Mouse (Mus musculus) granulocyte monocyte progenitor cell, adult 5-6 weeks (primary cell): ENCODE measurements around the gene Clic4. TPM values are rescaled to one million over a fixed set of nuclear protein-coding genes. Genes with fewer than 3 reads are reported as not detected.
A peak's percentile ranks its signal among the peaks of the same experiment; 100 is the strongest.
"Not testable (repeated sequence)": the region's sequence is repeated elsewhere in the genome, so short reads cannot be mapped to it uniquely, and the experiment has no call there.

ENCODE experiments used
- ATAC-seq: replicated peaks from 2 replicates; pipeline ENCODE4 v1.8.0; 2016; ENCODE audit warnings: mild to moderate bottlenecking, moderate TSS enrichment, inconsistent platforms; ENCODE audit not compliant: poor library complexity, severe bottlenecking
- total RNA-seq, 2 experiments: library from RNA; stranded (forward) in 1 of 2; stranded (reverse) in 1 of 2; fragments of 200-712, 200-1000 nt in 1 of 2; fragments of >200 nt in 1 of 2; fragmentation: Nextera tagmentation in 1 of 2; gene quantifications; 2 replicates each; pipeline ENCODE4 v1.2.3; 2014 to 2017

Clic4 gene
- total RNA-seq, 2 experiments from 2014 or later = 25.8 to 28.2 TPM

DNA sequence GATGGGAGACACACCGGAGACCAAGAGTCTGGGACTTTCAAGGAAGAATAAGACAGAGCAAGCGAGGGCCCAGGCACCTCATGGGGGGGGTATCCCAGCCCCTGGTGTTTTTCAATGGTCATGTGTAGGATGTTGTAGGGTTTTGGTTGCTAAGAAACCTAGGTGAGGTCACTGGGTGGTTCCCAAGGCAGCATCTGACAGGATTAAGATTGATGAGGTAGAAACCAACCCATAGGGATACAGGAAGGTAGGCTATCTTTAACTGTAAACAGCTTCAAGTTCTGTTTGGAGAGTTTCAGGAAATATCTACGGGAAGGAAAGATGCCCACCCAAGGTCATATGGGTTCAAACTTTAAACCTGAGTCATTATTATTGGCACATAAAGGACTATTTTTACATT is 21.2 kb upstream of the Clic4 start:
- no peak for ATAC-seq

DNA sequence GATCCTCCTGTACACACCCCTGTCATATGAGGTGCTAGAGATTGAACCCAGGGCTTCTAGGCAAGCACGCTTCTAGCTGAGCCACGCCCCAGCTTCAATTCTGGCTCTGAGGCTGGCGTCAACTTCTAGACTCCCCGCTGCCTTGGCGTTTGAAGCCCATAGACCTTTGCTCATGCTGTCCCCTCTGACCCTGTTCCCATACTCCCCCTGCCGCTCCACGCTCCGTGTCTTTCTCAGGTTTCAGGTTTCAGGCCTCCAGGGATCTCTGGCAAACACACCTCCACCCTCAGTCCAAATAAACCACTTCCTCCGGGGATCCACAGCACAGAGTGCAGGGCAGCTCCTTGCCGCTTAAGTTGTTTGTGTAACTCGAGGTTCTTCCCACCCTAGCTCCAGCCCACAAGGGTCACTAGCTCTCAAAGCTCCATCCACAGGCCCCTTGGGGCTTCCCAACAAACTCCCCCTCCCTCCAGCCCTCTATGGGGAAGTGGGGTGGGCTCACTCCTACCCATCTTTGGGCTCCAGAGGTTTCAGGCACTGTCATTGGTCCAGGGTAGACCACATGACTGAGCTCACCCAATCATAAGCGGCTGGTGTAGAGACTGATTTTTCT is 20.0 kb upstream of the Clic4 start:
- peak; percentile 82 for ATAC-seq

DNA sequence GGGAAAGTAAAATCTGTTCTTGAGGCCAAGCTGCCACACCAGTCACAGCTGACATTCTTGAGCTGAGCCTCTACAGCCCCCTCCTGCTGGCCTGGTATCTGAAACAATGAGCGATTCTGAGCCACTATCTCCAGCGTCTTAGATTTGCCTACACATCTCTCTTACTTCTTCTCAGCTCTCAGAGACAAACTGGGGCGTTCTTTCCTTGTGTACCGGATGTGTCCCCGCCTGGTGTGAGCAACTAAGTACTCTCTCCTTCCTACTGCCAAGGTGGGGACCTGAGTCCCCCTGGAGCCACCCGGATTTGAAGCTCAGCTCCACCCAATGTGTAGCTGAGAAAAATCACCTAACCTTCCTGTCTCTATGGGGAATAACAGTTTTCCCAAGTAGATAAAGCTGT is 19.2 kb upstream of the Clic4 start:
- ATAC-seq = no peak

DNA sequence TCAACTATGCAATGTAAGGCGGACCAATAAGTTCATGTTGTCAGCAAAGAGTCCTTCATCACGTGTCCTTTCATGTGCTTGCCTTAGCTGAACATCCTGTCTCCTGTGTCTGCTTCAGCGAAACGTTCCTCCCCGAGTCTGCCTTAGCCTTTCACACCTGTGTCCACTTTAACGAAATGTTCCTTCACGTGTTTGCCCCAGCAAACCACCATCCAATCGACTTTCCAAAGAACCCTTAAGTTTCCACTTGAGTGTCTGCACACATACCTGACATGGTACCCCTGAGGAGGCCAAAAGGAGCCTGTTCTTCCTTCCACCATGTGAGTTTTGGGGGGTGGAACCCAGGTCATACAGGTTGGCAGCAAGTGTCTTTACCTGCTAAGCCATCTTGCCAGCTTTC is 18.6 kb upstream of the Clic4 start:
- ATAC-seq = no peak

DNA sequence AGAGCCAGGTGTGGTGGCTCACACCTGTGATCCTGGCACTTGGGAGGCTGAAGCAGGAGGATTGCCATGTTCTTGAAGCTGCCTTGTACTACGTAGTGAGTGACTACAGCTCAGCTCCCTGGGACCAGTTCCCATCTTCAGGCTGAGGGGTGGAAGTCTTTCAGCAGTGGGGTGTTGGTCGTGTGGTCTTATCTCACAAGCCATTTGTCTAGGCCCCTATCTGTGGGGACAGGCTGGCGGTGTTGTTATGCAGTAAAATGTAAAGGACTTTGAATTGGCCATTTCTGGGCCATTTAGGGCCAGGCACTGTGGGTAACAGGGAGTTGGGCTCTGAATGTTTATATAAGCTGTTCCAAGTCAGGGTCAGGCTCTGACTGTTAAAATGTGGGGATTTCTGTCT is 15.4 kb upstream of the Clic4 start:
- ATAC-seq = no peak

DNA sequence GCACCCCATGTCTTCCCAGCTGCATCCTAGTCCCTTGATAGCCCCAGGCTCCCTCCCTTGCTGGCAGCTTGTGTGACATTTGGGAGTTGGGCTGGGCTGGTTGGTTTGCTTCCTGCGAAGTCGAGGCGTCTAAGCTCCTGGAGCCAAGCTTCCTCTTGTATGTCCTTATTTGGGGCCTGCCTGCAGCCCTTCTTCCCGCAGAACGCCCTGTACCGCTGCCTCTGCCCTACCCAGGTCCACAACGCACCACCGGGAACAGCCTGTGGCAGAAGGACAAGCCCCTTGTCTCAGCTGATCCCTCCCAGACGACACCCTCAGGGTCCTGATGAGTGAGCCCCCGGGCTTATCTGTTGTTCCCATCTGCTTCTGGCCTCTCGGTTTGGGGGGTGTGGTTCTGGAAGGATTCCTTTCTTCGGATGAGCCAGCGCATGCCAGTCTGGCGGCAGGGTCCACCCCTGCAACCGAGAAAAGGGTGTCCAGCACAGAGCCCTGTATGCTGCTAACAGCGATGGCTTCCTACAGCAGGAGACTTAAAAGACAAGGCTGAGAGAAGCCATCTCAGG is 14.3 kb upstream of the Clic4 start:
- ATAC-seq = peak; percentile 68

DNA sequence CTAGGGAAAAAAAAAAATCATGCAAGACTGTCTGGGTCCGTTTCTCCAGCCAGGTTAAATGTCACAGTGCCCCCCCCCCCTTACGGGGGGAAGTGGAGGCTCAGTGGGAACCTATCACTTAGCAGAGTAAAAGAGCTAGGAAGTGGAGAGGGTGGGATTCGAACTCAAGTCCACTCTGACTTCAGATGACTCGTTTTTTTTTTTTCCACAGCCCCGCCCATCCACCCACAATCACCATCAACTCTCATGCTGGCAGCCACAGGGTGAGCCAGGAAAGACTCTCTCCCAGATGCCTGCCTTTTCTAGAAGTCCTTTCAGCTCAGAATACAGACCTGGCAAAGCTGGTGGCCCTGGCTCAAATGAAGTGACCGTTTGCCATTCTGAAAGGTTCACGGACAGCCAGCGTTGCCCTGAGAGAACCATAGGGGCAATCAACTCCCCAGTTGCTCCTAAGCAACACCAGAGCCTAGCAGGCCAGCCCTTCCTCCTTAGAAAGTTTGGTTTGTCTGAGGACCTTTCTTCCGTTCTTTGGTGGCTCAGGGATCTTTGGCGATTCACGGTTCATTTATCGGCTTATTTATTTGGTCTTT is 13.5 kb upstream of the Clic4 start:
- no peak for ATAC-seq

DNA sequence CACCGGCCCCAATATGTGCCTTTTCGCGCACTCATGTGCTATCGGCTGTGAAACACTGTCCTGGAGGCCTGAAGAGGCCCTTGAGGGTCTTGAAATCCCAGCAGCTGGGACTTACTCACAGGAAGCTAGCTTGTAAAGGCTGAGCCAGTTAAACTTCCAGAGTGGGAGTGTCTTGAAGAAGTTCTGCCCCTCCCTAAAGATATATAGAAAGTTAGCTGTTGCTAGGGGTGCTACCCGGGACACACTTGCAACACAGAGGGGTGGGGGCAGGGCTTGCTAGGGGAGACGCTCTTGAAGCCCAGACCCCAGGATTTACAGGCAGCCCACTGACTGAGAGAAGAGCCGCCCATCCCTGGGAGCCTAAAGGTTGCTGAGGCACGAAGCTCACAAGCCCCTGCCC is 12.8 kb upstream of the Clic4 start:
- ATAC-seq = no peak

DNA sequence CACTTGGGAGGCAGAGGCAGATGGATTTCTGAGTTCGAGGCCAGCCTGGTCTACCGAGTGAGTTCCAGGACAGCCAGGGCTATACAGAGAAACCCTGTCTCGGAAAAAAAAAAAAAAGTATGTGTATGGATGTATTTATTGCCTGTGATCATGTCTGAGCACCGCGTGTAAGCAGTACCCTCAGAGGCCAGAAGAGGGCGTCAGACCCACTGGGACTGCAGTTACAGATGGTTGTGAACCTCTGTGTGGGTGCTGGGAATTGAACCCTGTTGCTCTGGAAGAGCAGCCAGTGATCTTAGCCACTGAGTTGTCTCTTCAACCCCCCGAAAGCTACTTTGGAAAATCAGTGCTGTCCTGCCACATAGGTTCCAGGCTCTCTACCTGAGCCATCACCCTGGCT is 11.3 kb upstream of the Clic4 start:
- ATAC-seq = no peak

DNA sequence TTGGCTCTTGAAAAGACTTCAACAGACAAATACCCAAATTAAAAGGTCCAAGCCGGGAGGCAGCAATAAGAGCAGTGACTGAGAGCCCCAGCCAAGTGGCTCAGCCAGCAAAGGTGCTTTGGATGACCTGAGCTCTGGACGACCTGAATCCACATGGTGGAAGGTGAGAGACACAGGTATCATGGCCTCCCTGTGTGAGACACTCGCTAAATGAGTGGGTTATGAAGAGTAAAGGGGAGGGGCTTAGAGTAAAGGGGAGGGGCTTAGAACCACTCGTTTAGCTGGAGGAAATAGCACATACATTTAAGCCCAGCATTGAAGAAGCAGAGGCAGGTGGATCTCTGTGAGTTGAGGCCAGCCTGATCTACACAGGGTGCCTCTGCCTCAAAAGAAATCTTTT is 10.8 kb upstream of the Clic4 start:
- no peak for ATAC-seq

DNA sequence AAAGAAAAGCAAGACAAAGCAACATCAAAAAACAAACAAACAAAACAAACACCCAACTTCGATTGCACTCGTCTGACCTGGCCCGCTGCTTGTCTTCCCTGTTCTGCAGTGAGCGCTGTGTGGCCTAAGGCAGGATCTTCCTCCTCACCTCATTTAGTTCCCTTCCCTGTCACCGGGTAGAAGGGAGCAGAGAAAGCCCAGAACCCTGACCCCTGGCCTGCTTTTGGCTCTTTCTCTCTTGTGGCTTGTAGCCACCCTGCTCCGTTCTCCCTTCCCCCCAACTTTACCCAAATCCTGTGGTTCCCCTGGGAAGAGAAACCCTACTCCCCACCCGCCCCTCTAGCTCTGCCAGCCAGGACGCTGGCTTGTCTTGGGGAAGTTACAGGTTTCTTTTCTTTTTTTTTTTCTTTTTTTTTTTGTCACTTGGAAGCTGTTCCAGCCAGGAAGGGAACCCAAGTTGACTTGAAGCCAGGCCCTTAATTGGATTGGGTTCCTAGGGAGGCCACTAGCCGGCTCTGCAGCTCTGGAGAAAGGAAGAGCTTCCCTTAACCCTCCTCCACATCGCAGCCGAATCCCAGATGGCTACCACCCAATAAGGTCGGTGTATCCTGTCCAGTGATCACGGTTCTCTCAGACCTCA is 10.2 kb upstream of the Clic4 start:
- no peak for ATAC-seq

DNA sequence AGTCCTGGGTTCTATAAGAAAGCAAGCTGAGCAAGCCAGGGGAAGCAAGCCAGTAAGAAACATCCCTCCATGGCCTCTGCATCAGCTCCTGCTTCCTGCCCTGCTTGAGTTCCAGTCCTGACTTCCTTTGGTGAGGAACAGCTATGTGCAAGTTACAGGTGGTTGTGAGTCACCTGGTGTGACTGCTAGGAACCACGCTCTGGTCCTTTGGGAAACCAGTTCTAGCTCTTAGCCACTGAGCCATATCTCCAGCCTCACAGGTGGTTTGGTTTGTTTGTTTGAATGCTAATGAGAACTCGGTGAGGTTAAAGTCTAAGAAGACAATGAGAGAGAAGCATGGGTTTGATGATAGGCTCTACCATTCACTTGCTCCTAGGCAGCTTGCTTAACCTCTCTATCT is 7.4 kb upstream of the Clic4 start:
- not testable (repeated sequence) for ATAC-seq

DNA sequence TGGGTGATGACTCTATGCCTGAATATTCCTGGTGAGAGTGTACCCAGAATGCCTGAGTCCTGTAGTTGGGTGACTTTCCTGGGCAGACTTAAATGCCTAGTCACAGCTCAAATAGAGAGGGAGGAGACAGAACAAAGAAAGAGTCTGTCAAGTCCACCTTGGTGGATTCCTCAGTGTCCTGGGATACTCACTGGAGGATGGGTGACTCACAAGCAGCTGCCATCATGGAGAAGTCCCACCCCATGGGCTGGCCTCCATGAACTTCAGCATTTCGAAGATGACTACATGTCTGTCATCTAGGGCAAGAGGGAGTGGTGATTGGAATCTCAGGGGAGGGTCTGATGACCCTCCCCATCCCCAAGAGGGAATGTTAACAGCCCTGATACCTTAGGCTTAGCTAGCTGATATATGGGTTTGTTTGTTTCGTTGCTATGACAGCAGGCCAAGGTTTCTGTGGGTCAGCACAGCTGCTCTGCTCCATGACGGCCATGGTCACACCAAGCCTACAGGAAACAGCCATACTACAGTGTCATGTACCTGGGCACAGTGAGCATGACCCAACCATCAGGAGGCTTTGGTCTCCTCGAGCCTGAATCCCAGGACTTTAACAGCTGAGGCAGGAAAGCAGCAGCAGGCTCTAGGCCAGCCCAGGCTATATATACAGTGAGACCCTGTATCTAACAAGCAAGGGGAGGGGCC is 4.2 kb upstream of the Clic4 start:
- no peak for ATAC-seq

DNA sequence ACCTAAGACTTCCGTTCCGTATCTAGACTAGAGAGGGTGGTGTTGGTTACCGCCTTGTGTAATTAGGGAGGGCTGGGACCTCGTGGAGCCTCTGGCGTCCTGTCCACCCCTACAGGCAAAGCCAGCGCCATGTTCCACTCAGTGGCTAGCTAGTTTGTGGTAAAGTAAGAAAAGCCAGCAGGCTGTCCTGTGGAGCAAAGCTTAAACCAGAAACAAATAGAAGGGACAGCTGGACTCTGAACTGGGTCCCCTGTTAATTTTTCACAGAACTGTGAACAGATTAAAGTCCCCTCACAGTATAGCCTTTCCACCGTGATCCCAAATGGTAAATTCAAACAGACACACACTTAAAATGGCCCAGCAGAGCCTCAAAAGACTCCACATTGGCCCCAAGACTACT is 2.1 kb upstream of the Clic4 start:
- no peak for ATAC-seq

DNA sequence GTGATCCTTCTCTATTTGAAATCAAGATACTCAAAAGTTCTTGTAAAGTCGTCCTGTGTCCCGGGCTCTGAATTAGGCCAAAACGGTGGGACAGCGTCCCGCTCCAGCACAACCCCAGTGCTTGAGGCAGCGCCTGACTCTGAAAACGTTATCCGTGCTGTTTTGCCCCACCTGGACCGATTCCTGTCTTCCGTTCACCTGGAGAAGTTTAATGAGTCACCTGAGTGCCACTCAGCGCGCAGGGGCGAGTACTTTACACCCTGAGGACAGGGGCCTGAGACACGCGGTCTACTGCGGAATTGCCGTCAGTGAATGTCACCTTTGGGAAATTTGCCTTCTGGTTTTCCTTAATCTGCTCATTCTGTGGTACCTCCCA is 681 bp upstream of the Clic4 start:
- ATAC-seq = no peak

DNA sequence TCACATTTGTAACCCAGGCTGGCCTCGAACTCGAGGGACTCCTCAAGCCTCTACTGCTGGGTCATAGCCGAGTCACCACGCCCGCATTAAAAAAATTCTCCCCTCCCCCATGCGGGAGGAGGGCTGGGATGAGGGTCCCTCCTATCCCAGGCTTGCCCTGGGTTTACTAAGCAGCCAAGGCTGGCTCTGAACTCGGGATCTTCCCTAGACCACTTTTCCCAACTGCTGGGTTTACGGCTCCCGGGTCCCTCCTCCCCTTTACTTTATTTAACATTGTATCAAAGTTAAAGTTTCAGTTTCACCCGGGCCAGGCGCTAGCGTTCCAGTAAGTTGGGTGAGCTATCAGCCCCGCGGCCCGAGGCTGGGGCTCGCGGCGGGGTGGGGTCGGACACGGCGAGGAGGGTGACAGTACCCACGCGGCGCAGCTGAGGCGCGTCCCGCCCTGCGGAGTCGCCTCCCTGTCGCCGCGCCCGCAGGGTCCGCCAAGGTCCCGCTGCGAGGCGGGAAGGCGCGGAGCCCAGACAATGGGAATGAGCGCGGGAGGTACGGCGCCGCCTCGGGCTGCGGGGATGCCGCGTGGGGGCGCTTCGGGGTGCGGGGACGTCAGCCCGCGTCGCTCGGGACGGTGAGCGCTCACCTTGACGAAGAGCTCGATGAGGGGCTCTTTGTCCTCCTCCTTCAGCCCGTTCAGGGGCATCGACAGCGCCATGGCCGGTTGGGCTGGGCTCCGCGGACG is 565 bp downstream of the Clic4 start:
- peak; percentile 13 for ATAC-seq

DNA sequence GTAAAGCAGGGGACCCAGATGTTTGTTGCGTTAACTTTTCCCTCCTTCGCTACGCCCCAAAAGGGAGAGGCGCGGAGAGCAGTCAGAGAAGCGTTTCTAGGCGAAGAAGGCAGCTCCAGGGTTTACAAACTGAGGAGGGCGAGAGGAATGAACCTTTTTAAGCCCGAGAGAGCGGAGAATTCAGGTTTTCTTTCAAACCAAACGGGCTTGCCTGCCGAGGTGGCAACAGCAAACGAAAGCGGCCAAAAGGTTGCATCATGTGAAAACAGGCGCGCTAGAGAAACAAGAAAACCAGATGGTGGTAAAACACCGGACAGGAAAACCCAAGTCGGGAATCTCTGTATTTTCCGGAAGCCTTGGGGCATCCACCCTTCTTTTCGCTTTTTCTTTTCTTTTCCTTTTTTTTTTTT is 1.2 kb downstream of the Clic4 start:
- no peak for ATAC-seq

DNA sequence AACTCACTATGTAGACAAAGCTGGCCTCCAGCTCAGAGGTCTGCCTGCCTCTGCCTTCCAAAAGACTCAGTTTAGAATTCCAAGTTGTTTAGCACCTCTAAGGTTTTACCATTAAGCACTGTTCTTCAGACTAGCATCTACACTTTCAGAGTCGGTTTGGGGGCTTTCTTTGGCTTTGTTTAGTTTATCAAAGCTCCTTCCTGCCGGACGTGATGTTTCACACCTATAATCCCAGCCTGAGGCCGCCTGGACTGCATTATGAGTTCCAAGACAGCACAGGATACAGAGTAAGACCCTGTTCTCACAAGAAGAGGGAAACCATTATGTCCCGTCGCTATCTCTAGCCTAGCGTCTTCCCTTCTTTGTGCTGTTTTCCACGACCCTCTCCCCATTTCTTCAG is 2.1 kb downstream of the Clic4 start:
- ATAC-seq = no peak

DNA sequence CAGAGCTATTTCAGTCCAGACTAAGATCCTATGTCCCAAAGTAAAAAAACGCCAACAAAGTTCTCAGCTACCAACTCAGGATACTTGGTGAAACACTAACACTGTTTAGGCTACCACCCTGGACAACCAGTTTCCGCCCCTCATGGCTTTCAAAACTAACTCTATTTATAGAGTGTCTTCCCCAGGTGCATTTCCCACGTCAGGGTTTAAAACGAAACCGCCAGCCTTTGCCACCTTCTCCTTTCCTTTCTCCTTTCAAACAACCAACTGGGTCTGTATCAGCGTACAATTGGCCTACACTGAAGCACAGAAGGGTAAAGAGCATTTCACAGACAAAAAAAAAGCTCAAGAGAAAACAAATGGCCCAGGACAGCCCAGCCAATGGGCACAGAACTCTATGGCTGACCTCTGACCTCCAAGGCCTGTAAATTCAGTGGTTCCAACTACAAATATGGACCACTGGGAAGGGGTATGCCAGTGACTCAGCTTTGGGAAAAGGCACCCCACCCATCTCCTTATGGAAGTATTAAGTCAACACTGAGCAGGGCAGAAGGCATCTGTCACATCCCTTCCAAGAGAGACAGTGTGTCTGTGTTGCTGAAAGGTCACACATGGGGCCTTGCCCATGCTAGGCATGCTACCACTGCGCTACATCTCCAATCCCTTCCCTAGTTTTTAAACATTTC is 2.8 kb downstream of the Clic4 start:
- ATAC-seq = no peak

DNA sequence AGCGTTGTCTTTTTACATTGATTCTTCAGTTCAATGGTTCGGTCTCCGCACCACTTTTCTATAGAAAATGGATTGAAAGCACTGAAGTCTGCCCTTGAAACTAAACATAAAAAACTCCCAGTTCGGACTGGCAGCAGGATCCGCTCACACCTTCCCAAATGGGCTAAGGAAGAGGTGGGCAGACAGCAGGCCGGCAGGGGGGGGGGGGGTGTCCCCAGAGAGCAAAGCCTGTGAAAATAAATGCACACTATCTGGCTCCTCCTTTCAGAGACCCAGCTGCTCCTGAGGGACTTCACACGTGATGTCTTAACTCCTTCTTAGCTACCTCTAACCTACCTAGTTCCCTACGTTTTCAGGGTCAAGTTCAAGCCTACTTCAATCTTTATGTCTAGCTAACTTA is 5.1 kb downstream of the Clic4 start:
- ATAC-seq = no peak
